Mouse (Mus musculus) lung, adult 2 months (tissue): ENCODE data around the gene Il17re.

Source experiments
- CTCF ChIP-seq: fragments of 200-500 bp; IDR thresholded peaks from 2 replicates; pipeline ENCODE4 v1.5.1; 2011; ENCODE audit warnings: mild to moderate bottlenecking, low read length, control low read depth; ENCODE audit not compliant: insufficient read depth
- POLR2A ChIP-seq: fragments of 200-500 bp; IDR thresholded peaks from 2 replicates; pipeline ENCODE4 v1.6.1; 2011; ENCODE audit warnings: low read depth, mild to moderate bottlenecking, control low read depth, low read length, borderline replicate concordance; ENCODE audit errors: extremely low read depth

DNA sequence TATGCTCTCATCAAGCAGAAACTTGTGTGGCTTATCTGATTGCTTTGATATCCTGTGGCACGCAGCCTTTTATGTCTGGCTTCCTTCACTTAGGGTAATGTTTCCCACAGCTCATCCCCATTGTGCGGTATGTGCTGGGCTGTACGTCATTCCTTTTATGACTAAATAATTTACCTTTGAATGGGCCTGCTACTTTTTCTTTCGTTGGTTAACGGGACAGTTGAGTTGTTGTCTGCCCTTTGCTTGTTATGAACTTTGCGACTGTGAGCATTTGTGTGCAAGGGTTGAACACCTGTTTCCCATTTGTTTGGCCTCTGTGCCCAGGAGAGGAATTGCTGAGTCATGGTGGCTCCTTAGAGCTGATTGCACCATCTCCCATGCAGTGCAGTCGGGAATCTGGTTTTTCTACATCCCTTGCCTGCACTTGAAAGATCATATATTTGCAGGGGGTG, 28.9 kb downstream of the Il17re start:
- no peak for TF ChIP-seq POLR2A
- no peak for TF ChIP-seq CTCF
